Mouse (Mus musculus): ENCODE results near the gene S100a3.

DNA sequence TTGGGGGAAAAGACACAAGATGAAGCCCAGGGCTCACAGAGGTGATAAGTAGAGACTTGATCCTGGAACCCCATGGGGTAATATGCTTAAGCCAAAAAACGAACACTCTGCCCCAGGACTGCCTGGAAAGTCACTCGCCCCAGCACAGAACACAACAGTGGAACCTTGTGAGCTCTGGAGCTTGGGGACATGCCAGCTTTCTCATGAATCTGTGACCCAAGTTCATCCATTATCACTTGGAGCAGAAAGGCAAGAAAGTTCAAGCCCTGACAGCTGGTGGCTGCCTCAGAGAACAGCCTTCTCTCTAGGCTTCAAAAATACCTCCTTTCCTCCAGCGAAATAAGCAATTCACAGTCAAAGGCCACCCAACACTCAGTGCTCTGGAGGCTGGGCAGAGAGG lies 39.0 kb downstream of the S100a3 start:
- TF ChIP-seq CTCF (IDR thresholded peaks at IDR 0.05; ENCODE audit: low read depth) (no peak), EP300 (optimal IDR thresholded peaks at IDR 0.05) (no peak)
